Mouse (Mus musculus) liver, adult 2 months (tissue): ENCODE data around the gene Wnk4. TPM values are rescaled to one million over a fixed set of nuclear protein-coding genes. Genes with fewer than 3 reads are reported as not detected.
A peak's percentile ranks its signal among the peaks of the same experiment; 100 is the strongest.

Source experiments
- DNase-seq: peaks from one replicate; pipeline ENCODE4 v3.0.0-alpha.2; 2011; ENCODE audit warnings: low read depth, low spot score; ENCODE audit errors: extremely low read depth
- H3K27ac ChIP-seq: fragments of 200-500 bp; replicated peaks from 2 replicates; pipeline ENCODE4 v1.5.1; 2012; ENCODE audit warnings: low read depth, mild to moderate bottlenecking, control low read depth, inconsistent platforms, low read length; ENCODE audit not compliant: insufficient read depth
- H3K27me3 ChIP-seq: fragments of 200-500 bp; 2 replicates; pipeline ENCODE4 v1.6.1; 2012; ENCODE audit warnings: mild to moderate bottlenecking, moderate library complexity, low read length, inconsistent platforms; ENCODE audit not compliant: control insufficient read depth, insufficient read depth
- H3K36me3 ChIP-seq: fragments of 200-500 bp; 2 replicates; pipeline ENCODE4 v1.6.1; 2012; ENCODE audit warnings: low read length, inconsistent platforms; ENCODE audit not compliant: control insufficient read depth, insufficient read depth
- H3K4me1 ChIP-seq: fragments of 200-500 bp; 2 replicates; pipeline ENCODE4 v1.6.1; 2011; ENCODE audit warnings: low read length; ENCODE audit not compliant: control insufficient read depth, insufficient read depth
- H3K4me3 ChIP-seq: fragments of 200-500 bp; 2 replicates; pipeline ENCODE4 v1.5.1; 2011; ENCODE audit warnings: low read depth, mild to moderate bottlenecking, control low read depth, low read length, moderate library complexity; ENCODE audit not compliant: insufficient read depth
- H3K79me2 ChIP-seq: fragments of 200-500 bp; 2 replicates; pipeline ENCODE4 v1.6.1; 2012; ENCODE audit warnings: inconsistent platforms, mild to moderate bottlenecking, low read length, moderate library complexity; ENCODE audit not compliant: control insufficient read depth, insufficient read depth
- H3K9ac ChIP-seq: fragments of 200-500 bp; 2 replicates; pipeline ENCODE4 v1.6.1; 2012; ENCODE audit warnings: low read depth, mild to moderate bottlenecking, control low read depth, inconsistent platforms, low read length
- CTCF ChIP-seq: fragments of 200-500 bp; IDR thresholded peaks from 2 replicates; pipeline ENCODE4 v1.5.1; 2011; ENCODE audit warnings: low read depth, low read length, control low read depth
- POLR2A ChIP-seq: fragments of 200-500 bp; IDR thresholded peaks from 2 replicates; pipeline ENCODE4 v1.6.1; 2011; ENCODE audit warnings: low read length, control low read depth; ENCODE audit not compliant: insufficient read depth; ENCODE audit errors: extremely low read depth
- WGBS: fragments of 180-500 bp; shearing (Covaris S2); methylation state at CpG from one replicate; pipeline ENCODE4 v1.1.7; 2018; 5-methylcytosine and 5-hydroxymethylcytosine counted together
- polyA plus RNA-seq: library from polyadenylated mRNA; depleted of rRNA; stranded (reverse); fragments of >200 nt; gene quantifications from 2 replicates; pipeline ENCODE4 v1.2.3, GENCODE M21; 2012
- total RNA-seq: library from RNA; depleted of rRNA; stranded (reverse); fragments of >200 nt; gene quantifications from 2 replicates; pipeline ENCODE4 v1.2.3, GENCODE M21; 2014

Gene Wnk4
- total and polyA plus RNA-seq, 2 experiments: 0.37 to 1.1 TPM

GRCm38 (mm10) chr11:101230061-101230511 lies 30.3 kb upstream of the Wnk4 start:
- Histone ChIP-seq H3K9ac (no peak overlapping the region), H3K79me2 (peaks cover 9% of the 10 kb centered on the region), H3K4me3 (no peak overlapping the region), H3K27me3 (no peaks in the 10 kb centered on the region), H3K36me3 (no peaks in the 10 kb centered on the region), H3K27ac (peak overlapping the region; percentile 84; the same call in 1 of the 2 replicates), H3K4me1 (peaks cover 5% of the 10 kb centered on the region)
- TF ChIP-seq POLR2A (no peak), CTCF (no peak)
- 62% methylated on average over 2 of the region's 2 CpGs for WGBS
- no peak for DNase-seq

- H3K9ac ChIP-seq: 0 out of 2 replicates have a peak overlapping the region, but pooled peaks have one; percentile 42
- TF ChIP-seq POLR2A (no peak), CTCF (no peak)
- 52% methylated on average over 5 of the region's 5 CpGs for WGBS
- peaks cover 2% of the 10 kb centered on the region for H3K4me1 ChIP-seq
- H3K36me3 ChIP-seq: no peaks in the 10 kb centered on the region
- H3K27ac ChIP-seq: peak overlapping the region; percentile 84
- H3K4me3 ChIP-seq: no peak overlapping the region
- DNase-seq: no peak
- peaks cover 6% of the 10 kb centered on the region for H3K79me2 ChIP-seq
- H3K27me3 ChIP-seq: no peaks in the 10 kb centered on the region
These were observed 29.8 kb upstream of the Wnk4 start for GRCm38 (mm10) chr11:101230526-101230925.

- H3K27me3 ChIP-seq: no peaks in the 10 kb centered on the region
- peak overlapping the region; percentile 42 for H3K9ac ChIP-seq
- 0 out of 2 replicates have a peak, but pooled peaks have one; percentile 32 for TF ChIP-seq POLR2A
- TF ChIP-seq CTCF: no peak
- H3K4me1 ChIP-seq: peaks cover 2% of the 10 kb centered on the region
- no peaks in the 10 kb centered on the region for H3K36me3 ChIP-seq
- 12% methylated on average over 18 of the region's 18 CpGs for WGBS
- no peak for DNase-seq
- H3K79me2 ChIP-seq: no peaks in the 10 kb centered on the region
- H3K27ac ChIP-seq: peak overlapping the region; percentile 84
- peak overlapping the region; percentile 42 for H3K4me3 ChIP-seq
These were observed 29.1 kb upstream of the Wnk4 start for GRCm38 (mm10) chr11:101230991-101231871.

DNA sequence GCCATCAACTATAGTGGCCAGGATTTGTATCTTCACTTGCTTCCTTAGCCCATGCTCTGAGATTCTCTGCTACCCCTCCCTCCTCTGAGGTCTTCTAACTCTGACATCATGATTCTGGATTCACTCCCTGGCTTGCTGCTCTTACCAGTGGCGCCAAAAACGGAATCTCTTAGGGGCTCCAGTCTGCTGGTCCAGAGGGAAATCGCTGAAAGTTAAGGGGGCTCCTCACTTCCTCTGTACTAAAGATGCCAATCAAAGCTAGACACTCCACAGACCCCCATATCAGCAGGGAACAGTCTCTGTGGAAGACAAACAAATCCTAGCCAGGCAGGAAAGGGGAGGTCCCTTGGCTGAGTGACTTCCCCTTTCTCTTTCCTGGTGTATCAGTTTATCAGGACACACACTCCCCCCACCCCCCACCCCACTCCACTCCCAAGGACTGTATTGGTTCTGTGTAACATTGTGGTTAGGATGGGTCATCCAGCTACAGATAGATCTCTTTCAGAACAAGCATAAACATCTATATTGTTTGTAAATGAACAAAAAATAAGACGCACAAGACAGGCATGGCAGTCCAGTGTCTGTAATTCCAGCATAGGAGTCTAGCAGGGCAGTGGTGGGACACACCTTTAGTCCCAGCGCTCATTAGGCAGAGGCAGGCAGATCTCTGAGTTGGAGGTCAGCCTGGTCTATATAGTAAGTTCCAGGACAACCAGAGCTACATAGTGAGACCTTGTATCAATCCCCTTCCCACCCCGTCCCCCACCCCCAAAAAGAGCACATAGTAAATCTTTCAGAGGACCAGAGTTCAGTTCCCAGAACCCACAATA lies 28.1 kb upstream of the Wnk4 start:
- peak; percentile 28 for DNase-seq

DNA sequence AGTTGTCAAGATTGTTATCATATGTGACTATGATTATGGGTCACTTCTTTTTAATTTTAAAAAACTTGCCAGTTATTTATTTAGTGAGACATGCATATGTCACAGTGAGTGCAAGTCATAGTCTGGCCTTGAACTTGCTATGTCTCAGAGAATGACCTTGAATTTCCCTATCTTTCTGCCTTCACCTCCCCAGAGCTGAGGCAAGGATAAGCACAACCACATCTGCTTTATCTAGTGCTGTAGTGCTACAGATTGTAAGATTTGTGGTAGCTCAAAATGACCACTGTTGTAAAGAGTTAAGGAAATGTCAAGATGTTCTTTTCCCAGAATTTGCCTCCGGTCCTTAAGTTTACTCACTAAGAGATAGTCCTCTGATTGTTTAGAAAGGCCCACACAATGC lies 27.1 kb upstream of the Wnk4 start:
- WGBS: 91% methylated on average over 1 of the region's 1 CpGs
- Histone ChIP-seq H3K27me3 (no peaks in the 10 kb centered on the region), H3K9ac (no peak overlapping the region), H3K79me2 (no peaks in the 10 kb centered on the region), H3K27ac (no peak overlapping the region), H3K36me3 (no peaks in the 10 kb centered on the region), H3K4me3 (no peak overlapping the region), H3K4me1 (no peaks in the 10 kb centered on the region)
- TF ChIP-seq POLR2A (no peak), CTCF (no peak)
- no peak for DNase-seq

More for the DNA sequence above, 28.1 kb upstream of the Wnk4 start:
- no peak for TF ChIP-seq CTCF
- TF ChIP-seq POLR2A: no peak
- Histone ChIP-seq H3K4me1 (no peaks in the 10 kb centered on the region), H3K4me3 (peak overlapping the region; percentile 42; the same call in 1 of the 2 replicates), H3K36me3 (no peaks in the 10 kb centered on the region), H3K27me3 (no peaks in the 10 kb centered on the region), H3K79me2 (no peaks in the 10 kb centered on the region), H3K9ac (peak overlapping the region; percentile 28; the same call in 1 of the 2 replicates), H3K27ac (peak overlapping the region; percentile 84)
- WGBS: 48% methylated on average over 6 of the region's 6 CpGs
